22 mouse cellular contexts compared by ENCODE assay signal in the genomic region with DNA sequence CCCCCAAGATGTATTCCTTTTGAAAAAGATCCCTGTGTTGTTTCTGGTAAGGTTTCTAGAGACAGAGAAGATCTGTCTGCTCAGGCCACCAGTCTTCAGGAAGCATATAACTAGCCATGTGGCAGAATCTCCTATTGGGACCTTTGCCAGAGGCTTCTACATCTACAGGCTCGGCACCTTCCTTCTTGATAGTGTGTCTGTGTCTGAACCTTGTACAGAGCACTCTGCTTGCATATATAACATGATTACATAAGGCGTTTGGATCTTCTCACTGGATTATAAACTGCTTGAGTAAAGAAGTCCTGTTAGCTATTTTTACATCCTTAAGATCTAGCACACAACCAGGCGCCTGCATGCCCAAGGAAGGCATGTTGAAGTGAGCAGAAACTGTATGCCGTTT.
DNase-seq lines count a peak whose midpoint lies in the region; ATAC-seq and TF ChIP-seq lines count a peak whose summit lies in the region.
"Had no signal": no experiment of that assay in that cellular context is flagged by ENCODE, and none has a peak within 500 bp of the region (broad histone marks: within the 10 kb centered on the region; RNA-seq: fewer than 3 reads in every experiment).

No protein-coding gene starts in this region.

- 55% methylated on average over 4 of the region's 4 CpGs for WGBS in heart, adult 2 months

- peak overlapping the region; percentile 80 for H3K27ac ChIP-seq in cortical plate, adult 2 months (ENCODE audit: insufficient read depth, low read length)
- no peak overlapping the region for H3K27ac ChIP-seq in heart, adult 2 months
- H3K27ac ChIP-seq: embryonic facial prominence, embryonic 12.5 days; hindbrain, embryonic 15.5 days; intestine, embryonic 15.5 days; limb, embryonic 15.5 days; liver, embryonic 14.5 days; midbrain, embryonic 12.5 days; neural tube, embryonic 15.5 days had no signal

- no peaks in the 10 kb centered on the region for H3K79me2 ChIP-seq in heart, adult 2 months (replicated peaks; ENCODE audit: control insufficient read depth, insufficient read depth, low read length)

- intact Hi-C loops in left cerebral cortex, postnatal 10 days (cut with DNase I): no loop called here
- intact Hi-C loops in heart, adult 2 months (cut with DNase I): no loop called here

- TF ChIP-seq POLR2A in cortical plate, adult 2 months (IDR thresholded peaks at IDR 0.05; ENCODE audit: extremely low read depth, insufficient read depth, low read length): no peak
- no peak for TF ChIP-seq POLR2A in heart, adult 2 months (IDR thresholded peaks at IDR 0.05; ENCODE audit: insufficient read depth, low read depth, low read length)

- TF ChIP-seq CTCF in cortical plate, adult 2 months (IDR thresholded peaks at IDR 0.05; ENCODE audit: extremely low read depth, insufficient read depth, low read length): no peak
- TF ChIP-seq CTCF in heart, adult 2 months (IDR thresholded peaks at IDR 0.05): no peak

- no peak for TF ChIP-seq EP300 in heart, adult 2 months (IDR thresholded peaks at IDR 0.05; ENCODE audit: insufficient read depth, low read depth, low read length)

- no peaks in the 10 kb centered on the region for H3K27me3 ChIP-seq in heart, adult 2 months (ENCODE audit: control insufficient read depth, insufficient read depth, low read length)
- H3K27me3 ChIP-seq: embryonic facial prominence, embryonic 12.5 days; hindbrain, embryonic 15.5 days; intestine, embryonic 15.5 days; limb, embryonic 15.5 days; midbrain, embryonic 12.5 days had no signal

- no peak overlapping the region for H3K4me3 ChIP-seq in cortical plate, adult 2 months (ENCODE audit: insufficient read depth, low read length)
- H3K4me3 ChIP-seq in heart, adult 2 months: no peak overlapping the region
- H3K4me3 ChIP-seq: embryonic facial prominence, embryonic 12.5 days; hindbrain, embryonic 15.5 days; intestine, embryonic 15.5 days; limb, embryonic 15.5 days; midbrain, embryonic 12.5 days; neural tube, embryonic 15.5 days had no signal

- no peak overlapping the region for H3K9ac ChIP-seq in heart, adult 2 months (ENCODE audit: low read depth, low read length)
- H3K9ac ChIP-seq: embryonic facial prominence, embryonic 12.5 days; hindbrain, embryonic 15.5 days; intestine, embryonic 15.5 days; limb, embryonic 15.5 days; liver, embryonic 14.5 days; lung, embryonic 14.5 days; midbrain, embryonic 12.5 days; neural tube, embryonic 15.5 days had no signal

- ATAC-seq in frontal cortex, adult (ENCODE audit: low TSS enrichment): peak; percentile 89
- ATAC-seq: activated CD4-positive, CD25-positive, alpha-beta regulatory T cell, adult 4 months; intestine, embryonic 15.5 days had no signal

- H3K36me3 ChIP-seq in heart, adult 2 months (ENCODE audit: control insufficient read depth, insufficient read depth, low read length): no peaks in the 10 kb centered on the region
- H3K36me3 ChIP-seq: embryonic facial prominence, embryonic 12.5 days; hindbrain, embryonic 15.5 days; intestine, embryonic 15.5 days; limb, embryonic 15.5 days; midbrain, embryonic 12.5 days; neural tube, embryonic 15.5 days had no signal

- H3K4me1 ChIP-seq in cortical plate, adult 2 months (ENCODE audit: control insufficient read depth, insufficient read depth, low read length): peaks cover 2% of the 10 kb centered on the region; the same call in 1 of the 2 replicates
- no peaks in the 10 kb centered on the region for H3K4me1 ChIP-seq in heart, adult 2 months (ENCODE audit: control insufficient read depth, insufficient read depth, low read length)
- H3K4me1 ChIP-seq: embryonic facial prominence, embryonic 12.5 days; hindbrain, embryonic 15.5 days; intestine, embryonic 15.5 days; limb, embryonic 15.5 days; midbrain, embryonic 12.5 days; neural tube, embryonic 15.5 days had no signal

- DNase-seq in frontal cortex, postnatal 14 days (ENCODE audit: low spot score in 2 of 2): no peak
- peak; percentile 42 for DNase-seq in left cerebral cortex, adult 11 months (ENCODE audit: low spot score)
- DNase-seq in left cerebral cortex, postnatal 10 days (ENCODE audit: extremely low spot score in 1 of 2, low spot score in 2 of 2): no peak
- peak; percentile 76 for DNase-seq in telencephalon, adult 2 months (ENCODE audit: low read depth, low spot score)
- no peak for DNase-seq in heart, adult 2 months
- DNase-seq: adrenal gland, adult 8-10 months; gastrocnemius, postnatal 36 days; kidney, adult 8-10 months; kidney, postnatal 10 days; lung, embryonic 14.5 days; thymus, adult 2 months; thymus, postnatal 4 days had no signal

Comparison
In these comparisons a context has a peak if more than half of its experiments do, and no peak if none do; other contexts are left out.
1. DNase-seq: peak in left cerebral cortex, adult 11 months (single experiment) and telencephalon, adult 2 months (single experiment); none in frontal cortex, postnatal 14 days (0 of 2), left cerebral cortex, postnatal 10 days (0 of 2) and heart, adult 2 months (0 of 2).